Mouse (Mus musculus): ENCODE measurements around the gene Kcnip1. TPM values are rescaled to one million over a fixed set of nuclear protein-coding genes. Genes with fewer than 3 reads are reported as not detected.

Gene Kcnip1
- polyA plus RNA-seq, 1 experiment, result 32.2 TPM

GRCm38 (mm10) chr11:33962688-33963407 is 30.1 kb downstream of the Kcnip1 start, which contains the start of gene Kcnmb1:
Gene Kcnmb1, plus strand, starts transcription at chr11:33963013.
- no peak within 1 kb of the TSS for H3K4me3 ChIP-seq (ENCODE audit: insufficient read depth, low read length)

GRCm38 (mm10) chr11:33962178-33962577 is 30.8 kb downstream of the Kcnip1 start:
- Histone ChIP-seq H3K4me1 (ENCODE audit: control insufficient read depth, insufficient read depth, low read length) (no peaks in the 10 kb centered on the region), H3K27ac (ENCODE audit: insufficient read depth, low read length) (no peak overlapping the region), H3K4me3 (ENCODE audit: insufficient read depth, low read length) (no peak overlapping the region)
- no peak for TF ChIP-seq CTCF (IDR thresholded peaks at IDR 0.05; ENCODE audit: extremely low read depth, insufficient read depth, low read length)
- no peak for TF ChIP-seq POLR2A (IDR thresholded peaks at IDR 0.05; ENCODE audit: extremely low read depth, insufficient read depth, low read length)

More at GRCm38 (mm10) chr11:33962688-33963407, 30.1 kb downstream of the Kcnip1 start, which contains the start of gene Kcnmb1:
- H3K27ac ChIP-seq (ENCODE audit: insufficient read depth, low read length), result no peak within 1 kb of the TSS
- no peak for TF ChIP-seq POLR2A (IDR thresholded peaks at IDR 0.05; ENCODE audit: extremely low read depth, insufficient read depth, low read length)
- no peak for TF ChIP-seq CTCF (IDR thresholded peaks at IDR 0.05; ENCODE audit: extremely low read depth, insufficient read depth, low read length)
- H3K4me1 ChIP-seq (ENCODE audit: control insufficient read depth, insufficient read depth, low read length), result no peaks in the 10 kb centered on the region

- TF ChIP-seq CTCF (IDR thresholded peaks at IDR 0.05; ENCODE audit: extremely low read depth, insufficient read depth, low read length) (peak; percentile 16; the same call in 1 of the 2 replicates), POLR2A (IDR thresholded peaks at IDR 0.05; ENCODE audit: extremely low read depth, insufficient read depth, low read length) (no peak)
- no peak overlapping the region for H3K4me3 ChIP-seq (ENCODE audit: insufficient read depth, low read length)
- no peaks in the 10 kb centered on the region for H3K4me1 ChIP-seq (ENCODE audit: control insufficient read depth, insufficient read depth, low read length)
- no peak overlapping the region for H3K27ac ChIP-seq (ENCODE audit: insufficient read depth, low read length)
Observed at GRCm38 (mm10) chr11:33958713-33959112, 34.2 kb downstream of the Kcnip1 start.

- no peaks in the 10 kb centered on the region for H3K4me1 ChIP-seq (ENCODE audit: control insufficient read depth, insufficient read depth, low read length)
- TF ChIP-seq CTCF (IDR thresholded peaks at IDR 0.05; ENCODE audit: extremely low read depth, insufficient read depth, low read length) (no peak), POLR2A (IDR thresholded peaks at IDR 0.05; ENCODE audit: extremely low read depth, insufficient read depth, low read length) (no peak)
- no peak overlapping the region for H3K27ac ChIP-seq (ENCODE audit: insufficient read depth, low read length)
- H3K4me3 ChIP-seq (ENCODE audit: insufficient read depth, low read length), result no peak overlapping the region
Observed at GRCm38 (mm10) chr11:33957595-33957994, 35.4 kb downstream of the Kcnip1 start.

GRCm38 (mm10) chr11:33956623-33957022 is 36.3 kb downstream of the Kcnip1 start:
- Histone ChIP-seq H3K27ac (ENCODE audit: insufficient read depth, low read length) (no peak overlapping the region), H3K4me3 (ENCODE audit: insufficient read depth, low read length) (no peak overlapping the region), H3K4me1 (ENCODE audit: control insufficient read depth, insufficient read depth, low read length) (no peaks in the 10 kb centered on the region)
- TF ChIP-seq POLR2A (IDR thresholded peaks at IDR 0.05; ENCODE audit: extremely low read depth, insufficient read depth, low read length), result no peak
- TF ChIP-seq CTCF (IDR thresholded peaks at IDR 0.05; ENCODE audit: extremely low read depth, insufficient read depth, low read length), result no peak

- no peak for TF ChIP-seq CTCF (IDR thresholded peaks at IDR 0.05; ENCODE audit: extremely low read depth, insufficient read depth, low read length)
- no peak for TF ChIP-seq POLR2A (IDR thresholded peaks at IDR 0.05; ENCODE audit: extremely low read depth, insufficient read depth, low read length)
- Histone ChIP-seq H3K4me3 (ENCODE audit: insufficient read depth, low read length) (no peak overlapping the region), H3K4me1 (ENCODE audit: control insufficient read depth, insufficient read depth, low read length) (no peaks in the 10 kb centered on the region), H3K27ac (ENCODE audit: insufficient read depth, low read length) (no peak overlapping the region)
Observed at GRCm38 (mm10) chr11:33955982-33956381, 37.0 kb downstream of the Kcnip1 start.

- H3K4me1 ChIP-seq (ENCODE audit: control insufficient read depth, insufficient read depth, low read length), result no peaks in the 10 kb centered on the region
- TF ChIP-seq CTCF (IDR thresholded peaks at IDR 0.05; ENCODE audit: extremely low read depth, insufficient read depth, low read length), result no peak
- H3K4me3 ChIP-seq (ENCODE audit: insufficient read depth, low read length), result no peak overlapping the region
- H3K27ac ChIP-seq (ENCODE audit: insufficient read depth, low read length), result no peak overlapping the region
Observed at GRCm38 (mm10) chr11:33951684-33952625, 41.0 kb downstream of the Kcnip1 start.

- no peaks in the 10 kb centered on the region for H3K4me1 ChIP-seq (ENCODE audit: control insufficient read depth, insufficient read depth, low read length)
- TF ChIP-seq POLR2A (IDR thresholded peaks at IDR 0.05; ENCODE audit: extremely low read depth, insufficient read depth, low read length) (no peak), CTCF (IDR thresholded peaks at IDR 0.05; ENCODE audit: extremely low read depth, insufficient read depth, low read length) (no peak)
- no peak overlapping the region for H3K27ac ChIP-seq (ENCODE audit: insufficient read depth, low read length)
- H3K4me3 ChIP-seq (ENCODE audit: insufficient read depth, low read length), result no peak overlapping the region
Observed at GRCm38 (mm10) chr11:33951155-33951554, 41.8 kb downstream of the Kcnip1 start.

GRCm38 (mm10) chr11:33946501-33946900 is 46.5 kb downstream of the Kcnip1 start:
- H3K4me3 ChIP-seq (ENCODE audit: insufficient read depth, low read length), result no peak overlapping the region
- no peaks in the 10 kb centered on the region for H3K4me1 ChIP-seq (ENCODE audit: control insufficient read depth, insufficient read depth, low read length)
- no peak overlapping the region for H3K27ac ChIP-seq (ENCODE audit: insufficient read depth, low read length)
- TF ChIP-seq POLR2A (IDR thresholded peaks at IDR 0.05; ENCODE audit: extremely low read depth, insufficient read depth, low read length) (no peak), CTCF (IDR thresholded peaks at IDR 0.05; ENCODE audit: extremely low read depth, insufficient read depth, low read length) (no peak)
